Mouse (Mus musculus): ENCODE data around the gene Mylk. TPM values are rescaled to one million over a fixed set of nuclear protein-coding genes. Genes with fewer than 3 reads are reported as not detected.

Mylk gene
- total RNA-seq, 2 experiments from 2014 or later = 46.5 to 48.0 TPM

GRCm38 (mm10) chr16:34985031-34985346, 240.0 kb downstream of the Mylk start:
- no peak for DNase-seq

- DNase-seq = no peak
Observed at GRCm38 (mm10) chr16:34986211-34986825, 241.3 kb downstream of the Mylk start.

- DNase-seq = no peak
Observed at GRCm38 (mm10) chr16:34991365-34991764, 246.4 kb downstream of the Mylk start.

- DNase-seq = peak; percentile 42
Observed at GRCm38 (mm10) chr16:34992854-34993253, 247.8 kb downstream of the Mylk start.

GRCm38 (mm10) chr16:34993694-34994330, 248.8 kb downstream of the Mylk start:
- DNase-seq = no peak

GRCm38 (mm10) chr16:34994641-34995141, 249.7 kb downstream of the Mylk start:
- DNase-seq = no peak

GRCm38 (mm10) chr16:34996133-34996532, 251.1 kb downstream of the Mylk start:
- peak; percentile 89 for DNase-seq

- DNase-seq = peak; percentile 58
Observed at GRCm38 (mm10) chr16:34997052-34997451, 252.0 kb downstream of the Mylk start.

- peak; percentile 40 for DNase-seq
Observed at GRCm38 (mm10) chr16:34997576-34997975, 252.6 kb downstream of the Mylk start.

GRCm38 (mm10) chr16:34999016-34999415, 254.0 kb downstream of the Mylk start:
- no peak for DNase-seq

GRCm38 (mm10) chr16:34999986-35000385, 255.0 kb downstream of the Mylk start:
- no peak for DNase-seq

GRCm38 (mm10) chr16:35000923-35001560, 256.0 kb downstream of the Mylk start:
- DNase-seq = peak; percentile 51

- no peak for DNase-seq
Observed at GRCm38 (mm10) chr16:35004356-35004755, 259.3 kb downstream of the Mylk start.

GRCm38 (mm10) chr16:35004756-35005155, 259.7 kb downstream of the Mylk start:
- DNase-seq = no peak

- DNase-seq = no peak
Observed at GRCm38 (mm10) chr16:35006251-35006650, 261.2 kb downstream of the Mylk start.

- DNase-seq = no peak
Observed at GRCm38 (mm10) chr16:35007361-35007760, 262.4 kb downstream of the Mylk start.

- no peak for DNase-seq
Observed at GRCm38 (mm10) chr16:35008447-35008846, 263.4 kb downstream of the Mylk start.

GRCm38 (mm10) chr16:35013501-35013900, 268.5 kb downstream of the Mylk start:
- DNase-seq = no peak

GRCm38 (mm10) chr16:35016491-35016890, 271.5 kb downstream of the Mylk start:
- no peak for DNase-seq

- DNase-seq = no peak
Observed at GRCm38 (mm10) chr16:35018470-35018974, 273.5 kb downstream of the Mylk start.

GRCm38 (mm10) chr16:35021903-35022241, 276.9 kb downstream of the Mylk start:
- no peak for DNase-seq

- DNase-seq = peak; percentile 98
Observed at GRCm38 (mm10) chr16:35022242-35023137, 277.5 kb downstream of the Mylk start, which contains the start of gene Hacd2. TSS of gene Hacd2 (plus strand) at chr16:35022428.
